Mouse (Mus musculus): ENCODE measurements around the gene H2-DMb2.

GRCm38 (mm10) chr17:34141448-34141847 lies 1.7 kb upstream of the H2-DMb2 start:
- no peak for TF ChIP-seq POLR2A (IDR thresholded peaks at IDR 0.05; ENCODE audit: borderline replicate concordance, extremely low read depth, insufficient read depth, insufficient read length, poor library complexity, severe bottlenecking)
- no peak for TF ChIP-seq CTCF (IDR thresholded peaks at IDR 0.05; ENCODE audit: borderline replicate concordance, extremely low read depth, insufficient read depth, insufficient read length)
